Mouse (Mus musculus): ENCODE measurements around the gene Tnfsf11. TPM values are rescaled to one million over a fixed set of nuclear protein-coding genes. Genes with fewer than 3 reads are reported as not detected.

Tnfsf11 gene
- polyA plus RNA-seq, 1 experiment from 2014 or later, result 0.75 TPM

DNA sequence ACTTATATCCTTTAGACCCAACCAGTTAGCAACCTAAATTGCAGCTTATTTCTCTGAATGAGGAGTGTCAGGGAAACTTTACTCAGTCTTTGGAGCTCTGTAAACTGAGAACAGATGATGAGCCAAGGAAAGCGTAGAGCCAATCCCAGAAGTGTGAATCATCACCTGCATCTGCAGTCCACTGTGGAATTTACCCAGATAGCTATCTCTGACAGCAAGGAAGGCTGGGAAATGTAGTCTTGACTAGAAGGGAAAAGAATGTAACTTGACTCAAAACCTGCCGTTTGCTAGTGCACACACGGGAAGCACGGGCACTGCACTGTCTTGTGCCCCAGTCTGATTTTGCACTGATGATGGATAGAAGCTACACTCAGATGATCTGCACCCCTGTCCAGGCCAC, 63.0 kb downstream of the Tnfsf11 start:
- H3K4me1 ChIP-seq, result no peaks in the 10 kb centered on the region
- H3K27ac ChIP-seq, result no peak overlapping the region
- 45% methylated on average over 4 of the region's 4 CpGs for WGBS
- H3K27me3 ChIP-seq, result no peaks in the 10 kb centered on the region
- no peaks in the 10 kb centered on the region for H3K9me3 ChIP-seq
- no peak overlapping the region for H3K4me3 ChIP-seq
- H3K4me2 ChIP-seq (replicated peaks), result no peak overlapping the region
- H3K9ac ChIP-seq, result no peak overlapping the region
- no peak for ATAC-seq (ENCODE audit: insufficient number of reproducible peaks, insufficient read depth, low FRiP score, low TSS enrichment)
- no peaks in the 10 kb centered on the region for H3K36me3 ChIP-seq

DNA sequence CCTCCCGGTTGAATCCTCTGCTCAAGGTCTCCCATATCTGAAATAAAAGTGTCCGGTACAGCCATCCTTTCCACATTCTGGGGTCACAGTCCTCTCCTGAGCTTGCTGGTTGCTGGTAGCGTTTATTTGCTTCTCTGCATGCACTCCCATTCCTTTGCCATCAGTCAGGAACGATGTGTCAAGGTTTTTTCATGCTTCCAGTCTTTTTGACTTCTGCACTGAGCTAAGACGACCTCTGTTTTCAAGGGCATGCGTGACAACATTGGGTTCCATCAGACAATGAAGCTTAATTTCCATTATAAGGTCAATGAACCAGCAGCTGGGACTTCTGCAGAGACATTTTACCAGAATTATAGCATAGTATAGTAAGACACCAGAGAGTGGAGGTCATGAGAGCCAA, 68.5 kb downstream of the Tnfsf11 start:
- H3K4me2 ChIP-seq (replicated peaks), result no peak overlapping the region
- no peak overlapping the region for H3K27ac ChIP-seq
- H3K36me3 ChIP-seq, result no peaks in the 10 kb centered on the region
- 86% methylated on average over 6 of the region's 6 CpGs for WGBS
- H3K4me3 ChIP-seq, result no peak overlapping the region
- no peaks in the 10 kb centered on the region for H3K4me1 ChIP-seq
- no peaks in the 10 kb centered on the region for H3K27me3 ChIP-seq
- no peak overlapping the region for H3K9ac ChIP-seq
- ATAC-seq (ENCODE audit: insufficient number of reproducible peaks, insufficient read depth, low FRiP score, low TSS enrichment), result no peak
- no peaks in the 10 kb centered on the region for H3K9me3 ChIP-seq

DNA sequence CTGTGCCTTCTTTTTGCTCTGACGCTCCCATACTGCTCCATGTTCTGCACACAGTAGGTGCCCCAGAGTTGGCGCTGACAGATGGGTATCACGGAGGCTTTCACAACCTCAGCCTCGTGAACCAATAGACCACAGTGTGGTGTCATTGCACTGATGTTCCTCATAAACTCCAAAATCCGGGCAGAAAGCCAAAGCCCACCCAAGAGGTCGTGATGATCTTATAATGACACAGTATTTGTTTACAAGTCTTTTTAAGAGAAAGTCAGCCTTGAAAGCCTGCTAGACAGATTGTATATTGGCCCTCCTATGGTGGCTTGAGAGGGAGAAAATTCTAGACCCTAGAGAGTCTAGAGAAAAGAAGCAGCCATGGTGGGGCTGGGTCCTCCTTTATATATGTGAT, 70.6 kb downstream of the Tnfsf11 start:
- Histone ChIP-seq H3K9ac (no peak overlapping the region), H3K4me3 (no peak overlapping the region), H3K4me2 (replicated peaks) (no peak overlapping the region), H3K9me3 (no peaks in the 10 kb centered on the region), H3K27ac (no peak overlapping the region), H3K4me1 (no peaks in the 10 kb centered on the region), H3K36me3 (no peaks in the 10 kb centered on the region), H3K27me3 (no peaks in the 10 kb centered on the region)
- ATAC-seq (ENCODE audit: insufficient number of reproducible peaks, insufficient read depth, low FRiP score, low TSS enrichment), result no peak
- 81% methylated on average over 6 of the region's 6 CpGs for WGBS

DNA sequence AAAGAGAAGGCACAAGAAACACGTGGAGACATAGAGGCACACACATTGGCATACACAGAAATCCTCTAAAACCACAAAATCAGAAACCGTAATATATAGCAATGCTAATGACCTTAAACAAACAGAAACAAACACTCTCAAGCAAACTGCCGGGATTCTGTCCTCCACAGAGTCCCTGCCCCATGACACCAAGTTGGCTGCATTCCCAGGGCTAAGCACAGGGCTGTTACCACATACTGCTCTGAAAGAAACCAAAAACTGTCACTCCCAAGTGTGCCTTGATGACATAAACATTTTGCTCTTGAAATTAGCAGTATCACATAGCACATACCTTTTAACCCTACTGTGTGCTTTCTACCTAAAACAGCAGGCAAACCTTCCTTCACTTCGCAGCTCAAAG, 71.7 kb downstream of the Tnfsf11 start:
- no peaks in the 10 kb centered on the region for H3K4me1 ChIP-seq
- no peak overlapping the region for H3K27ac ChIP-seq
- no peaks in the 10 kb centered on the region for H3K27me3 ChIP-seq
- no peaks in the 10 kb centered on the region for H3K9me3 ChIP-seq
- no peaks in the 10 kb centered on the region for H3K36me3 ChIP-seq
- H3K4me2 ChIP-seq (replicated peaks), result no peak overlapping the region
- no peak overlapping the region for H3K4me3 ChIP-seq
- 65% methylated on average over 4 of the region's 4 CpGs for WGBS
- no peak for ATAC-seq (ENCODE audit: insufficient number of reproducible peaks, insufficient read depth, low FRiP score, low TSS enrichment)
- no peak overlapping the region for H3K9ac ChIP-seq

DNA sequence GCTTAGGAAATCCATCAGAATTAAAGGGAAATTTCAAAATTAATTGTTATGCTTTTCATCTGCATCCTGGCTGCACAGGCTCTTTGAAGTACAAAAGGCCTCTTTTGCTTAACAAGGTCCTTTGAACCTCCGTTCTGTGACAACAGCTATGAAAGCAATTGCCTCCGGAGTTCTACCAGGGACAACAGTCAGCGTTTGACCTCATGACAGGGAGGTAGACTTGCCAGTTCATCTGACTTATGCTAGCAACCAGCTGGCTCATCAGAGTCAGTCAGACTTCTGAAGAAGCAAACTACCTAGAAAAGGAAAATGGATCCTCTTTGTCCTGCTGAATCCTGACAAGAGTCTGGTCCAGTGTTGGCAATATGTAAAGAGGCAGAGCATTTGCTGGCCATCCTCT, 72.5 kb downstream of the Tnfsf11 start:
- no peaks in the 10 kb centered on the region for H3K4me1 ChIP-seq
- no peak overlapping the region for H3K9ac ChIP-seq
- no peak for ATAC-seq (ENCODE audit: insufficient number of reproducible peaks, insufficient read depth, low FRiP score, low TSS enrichment)
- H3K4me3 ChIP-seq, result no peak overlapping the region
- H3K27me3 ChIP-seq, result no peaks in the 10 kb centered on the region
- WGBS, result 37% methylated on average over 3 of the region's 3 CpGs
- no peaks in the 10 kb centered on the region for H3K9me3 ChIP-seq
- no peak overlapping the region for H3K27ac ChIP-seq
- H3K36me3 ChIP-seq, result no peaks in the 10 kb centered on the region
- H3K4me2 ChIP-seq (replicated peaks), result no peak overlapping the region

DNA sequence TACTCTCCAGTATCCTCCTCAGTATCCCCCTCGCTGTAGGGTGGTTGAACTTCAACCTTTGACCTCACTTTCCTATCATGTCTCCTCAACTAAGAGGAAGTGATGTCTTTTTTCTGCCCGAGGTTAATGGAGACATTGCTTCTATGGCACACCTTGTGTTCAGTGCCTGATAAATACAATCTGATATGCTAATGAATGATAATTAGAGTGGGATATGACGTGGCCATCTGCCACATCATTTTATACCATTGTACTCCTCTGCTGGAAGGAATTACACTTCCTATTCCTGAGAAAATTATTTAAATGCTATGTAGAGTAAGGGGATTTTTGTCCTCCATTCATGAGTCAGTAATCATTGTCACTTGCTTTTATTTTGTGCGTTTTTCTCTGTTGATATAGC, 78.8 kb downstream of the Tnfsf11 start:
- 61% methylated on average over 4 of the region's 4 CpGs for WGBS
- no peak overlapping the region for H3K4me2 ChIP-seq (replicated peaks)
- no peak overlapping the region for H3K4me3 ChIP-seq
- H3K9ac ChIP-seq, result no peak overlapping the region
- H3K36me3 ChIP-seq, result no peaks in the 10 kb centered on the region
- H3K4me1 ChIP-seq, result no peaks in the 10 kb centered on the region
- H3K27ac ChIP-seq, result no peak overlapping the region
- no peaks in the 10 kb centered on the region for H3K27me3 ChIP-seq
- no peaks in the 10 kb centered on the region for H3K9me3 ChIP-seq
- no peak for ATAC-seq (ENCODE audit: insufficient number of reproducible peaks, insufficient read depth, low FRiP score, low TSS enrichment)

Small RNA genes within 50 kb of the gene (microRNA-seq; reads per million reads assigned to microRNA genes)
- not detected for gene Gm23652

Other genes starting within 250 kb of the Tnfsf11 start
- gene Fam216b, start 219.0 kb downstream of the Tnfsf11 start, polyA plus RNA-seq (2016; fragmentation: Nextera tagmentation; extraction: Ambion mirVana), result not detected in 2 replicates
- 23.5 and 26.2 TPM in 2 replicates for gene Akap11, start 228.8 kb upstream of the Tnfsf11 start, polyA plus RNA-seq (2016; fragmentation: Nextera tagmentation; extraction: Ambion mirVana)